Mouse (Mus musculus) heart, adult 2 months (tissue): ENCODE results near the gene Stc2. TPM values are rescaled to one million over a fixed set of nuclear protein-coding genes. Genes with fewer than 3 reads are reported as not detected.
A peak's percentile ranks its signal among the peaks of the same experiment; 100 is the strongest.

ENCODE experiments used
- DNase-seq, 2 experiments: peaks; one replicate each; pipeline ENCODE4 v3.0.0; 2021
- H3K27ac ChIP-seq: fragments of 200-600 bp; 2 replicates; pipeline ENCODE4 v1.8.1; 2022
- H3K27me3 ChIP-seq: fragments of 200-500 bp; 2 replicates; pipeline ENCODE4 v1.6.1; 2012; ENCODE audit warnings: mild to moderate bottlenecking, low read length, inconsistent platforms, mixed read lengths; ENCODE audit not compliant: control insufficient read depth, insufficient read depth
- H3K36me3 ChIP-seq: fragments of 200-500 bp; 2 replicates; pipeline ENCODE4 v1.6.1; 2012; ENCODE audit warnings: low read length, inconsistent platforms; ENCODE audit not compliant: control insufficient read depth, insufficient read depth
- H3K4me1 ChIP-seq: fragments of 200-500 bp; 2 replicates; pipeline ENCODE4 v1.6.1; 2011; ENCODE audit warnings: low read length; ENCODE audit not compliant: control insufficient read depth, insufficient read depth
- H3K4me3 ChIP-seq: fragments of 200-600 bp; 2 replicates; pipeline ENCODE4 v1.8.1; 2022
- H3K79me2 ChIP-seq: fragments of 200-500 bp; replicated peaks from 2 replicates; pipeline ENCODE4 v1.6.1; 2012; ENCODE audit warnings: mild to moderate bottlenecking, inconsistent platforms, low read length, moderate library complexity, mixed read lengths; ENCODE audit not compliant: control insufficient read depth, insufficient read depth
- H3K9ac ChIP-seq: fragments of 200-500 bp; 2 replicates; pipeline ENCODE4 v1.6.1; 2012; ENCODE audit warnings: low read depth, mild to moderate bottlenecking, control low read depth, inconsistent platforms, low read length, mixed read lengths
- CTCF ChIP-seq: fragments of 200-600 bp; IDR thresholded peaks from 2 replicates; pipeline ENCODE4 v1.8.1; 2022; ENCODE audit warnings: antibody characterized with exemption, mild to moderate bottlenecking, moderate library complexity
- EP300 ChIP-seq: fragments of 200-500 bp; IDR thresholded peaks from 2 replicates; pipeline ENCODE4 v1.6.1; 2011; ENCODE audit warnings: low read depth, low read length, control low read depth; ENCODE audit not compliant: insufficient read depth
- POLR2A ChIP-seq: fragments of 200-500 bp; IDR thresholded peaks from 2 replicates; pipeline ENCODE4 v1.6.1; 2011; ENCODE audit warnings: mild to moderate bottlenecking, low read depth, low read length, control low read depth; ENCODE audit not compliant: insufficient read depth
- WGBS: fragments of 180-500 bp; shearing (Covaris S2); methylation state at CpG from one replicate; pipeline ENCODE4 v1.1.7; 2018; 5-methylcytosine and 5-hydroxymethylcytosine counted together
- intact Hi-C: fragments of 180-260 bp; cut with DNase I; formaldehyde crosslinking; loops from one replicate; pipeline ENCODE4 v1.15.1; 2025
- polyA plus RNA-seq: library from polyadenylated mRNA; depleted of rRNA; stranded (reverse); fragments of >200 nt; gene quantifications from 2 replicates; pipeline ENCODE4 v1.2.3, GENCODE M21; 2012
- total RNA-seq, 2 experiments: library from RNA; stranded (reverse); gene quantifications; 2 replicates each; pipeline ENCODE4 v1.2.3; 2021

Gene Stc2
- total and polyA plus RNA-seq, 3 experiments: 8.3 to 20.7 (median 14.1) TPM

GRCm38 (mm10) chr11:31396638-31397417 is 27.0 kb upstream of the Stc2 start:
- TF ChIP-seq POLR2A (no peak), CTCF (no peak), EP300 (no peak)
- DNase-seq: no peak
- Histone ChIP-seq H3K27me3 (no peaks in the 10 kb centered on the region), H3K4me1 (no peaks in the 10 kb centered on the region), H3K27ac (no peak overlapping the region), H3K9ac (no peak overlapping the region), H3K36me3 (no peaks in the 10 kb centered on the region), H3K4me3 (no peak overlapping the region), H3K79me2 (no peaks in the 10 kb centered on the region)
- 71% methylated on average over 6 of the region's 6 CpGs for WGBS
- intact Hi-C loops: no loop called here

GRCm38 (mm10) chr11:31394026-31394425 is 24.2 kb upstream of the Stc2 start:
- intact Hi-C loops: no loop called here
- 83% methylated on average over 6 of the region's 6 CpGs for WGBS

GRCm38 (mm10) chr11:31392340-31392739 is 22.5 kb upstream of the Stc2 start:
- H3K4me3 ChIP-seq: no peak overlapping the region
- no peaks in the 10 kb centered on the region for H3K27me3 ChIP-seq
- 65% methylated on average over 5 of the region's 5 CpGs for WGBS
- intact Hi-C loops: no loop called here
- no peaks in the 10 kb centered on the region for H3K36me3 ChIP-seq
- no peak overlapping the region for H3K9ac ChIP-seq
- TF ChIP-seq CTCF (no peak), POLR2A (no peak), EP300 (no peak)
- no peaks in the 10 kb centered on the region for H3K79me2 ChIP-seq
- H3K27ac ChIP-seq: no peak overlapping the region
- H3K4me1 ChIP-seq: no peaks in the 10 kb centered on the region; the same call in 1 of the 2 replicates
- DNase-seq: no peak

More at GRCm38 (mm10) chr11:31394026-31394425, 24.2 kb upstream of the Stc2 start:
- no peaks in the 10 kb centered on the region for H3K36me3 ChIP-seq
- no peak overlapping the region for H3K9ac ChIP-seq
- H3K4me1 ChIP-seq: no peaks in the 10 kb centered on the region; the same call in 1 of the 2 replicates
- no peak for DNase-seq
- no peak for TF ChIP-seq POLR2A
- TF ChIP-seq CTCF: no peak
- no peak for TF ChIP-seq EP300
- H3K27me3 ChIP-seq: no peaks in the 10 kb centered on the region
- no peaks in the 10 kb centered on the region for H3K79me2 ChIP-seq
- H3K27ac ChIP-seq: no peak overlapping the region
- H3K4me3 ChIP-seq: no peak overlapping the region

- Histone ChIP-seq H3K4me1 (no peaks in the 10 kb centered on the region; the same call in 1 of the 2 replicates), H3K4me3 (no peak overlapping the region), H3K27me3 (no peaks in the 10 kb centered on the region), H3K79me2 (no peaks in the 10 kb centered on the region), H3K9ac (no peak overlapping the region), H3K27ac (no peak overlapping the region; the same call in 1 of the 2 replicates), H3K36me3 (no peaks in the 10 kb centered on the region)
- no peak for TF ChIP-seq CTCF
- TF ChIP-seq POLR2A: no peak
- no peak for TF ChIP-seq EP300
- peak in 1 of 2 experiments; percentile 21 for DNase-seq
- WGBS: 62% methylated on average over 4 of the region's 4 CpGs
- intact Hi-C loops: no loop called here
These were observed 19.0 kb upstream of the Stc2 start for GRCm38 (mm10) chr11:31388890-31389289.

GRCm38 (mm10) chr11:31387526-31387925 is 17.7 kb upstream of the Stc2 start:
- 45% methylated on average over 5 of the region's 5 CpGs for WGBS
- intact Hi-C loops: no loop called here
- Histone ChIP-seq H3K79me2 (no peaks in the 10 kb centered on the region), H3K4me3 (no peak overlapping the region), H3K4me1 (no peaks in the 10 kb centered on the region; the same call in 1 of the 2 replicates), H3K27me3 (no peaks in the 10 kb centered on the region), H3K27ac (0 out of 2 replicates have a peak overlapping the region, but pooled peaks have one; percentile 11), H3K9ac (no peak overlapping the region), H3K36me3 (no peaks in the 10 kb centered on the region)
- peak; percentile 37 to 65 for DNase-seq
- TF ChIP-seq POLR2A (no peak), EP300 (no peak), CTCF (no peak)

- no peaks in the 10 kb centered on the region; the same call in 1 of the 2 replicates for H3K4me1 ChIP-seq
- H3K9ac ChIP-seq: no peak overlapping the region
- TF ChIP-seq CTCF (no peak), POLR2A (no peak), EP300 (no peak)
- 33% methylated on average over 3 of the region's 3 CpGs for WGBS
- no peaks in the 10 kb centered on the region for H3K36me3 ChIP-seq
- H3K27ac ChIP-seq: peak overlapping the region; percentile 4; the same call in 1 of the 2 replicates
- no peak overlapping the region for H3K4me3 ChIP-seq
- intact Hi-C loops: no loop called here
- H3K27me3 ChIP-seq: no peaks in the 10 kb centered on the region
- no peaks in the 10 kb centered on the region for H3K79me2 ChIP-seq
- peak in 1 of 2 experiments; percentile 21 for DNase-seq
These were observed 16.7 kb upstream of the Stc2 start for GRCm38 (mm10) chr11:31386571-31386970.
